Mouse (Mus musculus): ENCODE results near the gene Zfp84. TPM values are rescaled to one million over a fixed set of nuclear protein-coding genes. Genes with fewer than 3 reads are reported as not detected.
A peak's percentile ranks its signal among the peaks of the same experiment; 100 is the strongest.
"Not testable (repeated sequence)": the region's sequence is repeated elsewhere in the genome, so short reads cannot be mapped to it uniquely, and the experiment has no call there.

Zfp84 gene
- 1 to 10 TPM; 5.8 to 6.8 TPM for total RNA-seq (2021)
- long read RNA-seq, experiment 1, full-length matches to known transcripts: 1 of 1 reads
- long read RNA-seq, experiment 1, partial matches to known transcripts: 0 of 1 reads
- long read RNA-seq, experiment 1, other reads (novel, unspliced or antisense): 0 of 1 reads
- long read RNA-seq, experiment 2, full-length matches to known transcripts: 5 of 8 reads
- long read RNA-seq, experiment 2, partial matches to known transcripts: 0 of 8 reads
- long read RNA-seq, experiment 2, other reads (novel, unspliced or antisense): 3 of 8 reads

GRCm38 (mm10) chr7:29768090-29768900 is at the start of gene Zfp84:
Gene Zfp84 (plus strand): TSS chr7:29768552.
- intact Hi-C loops (cut with DNase I): loop anchor here (5.0 kb wide), 1 partner anchor 49 kb away; the partner anchor contains the start of gene Zfp790
- DNase-seq: peak; percentile 75 to 76

DNA sequence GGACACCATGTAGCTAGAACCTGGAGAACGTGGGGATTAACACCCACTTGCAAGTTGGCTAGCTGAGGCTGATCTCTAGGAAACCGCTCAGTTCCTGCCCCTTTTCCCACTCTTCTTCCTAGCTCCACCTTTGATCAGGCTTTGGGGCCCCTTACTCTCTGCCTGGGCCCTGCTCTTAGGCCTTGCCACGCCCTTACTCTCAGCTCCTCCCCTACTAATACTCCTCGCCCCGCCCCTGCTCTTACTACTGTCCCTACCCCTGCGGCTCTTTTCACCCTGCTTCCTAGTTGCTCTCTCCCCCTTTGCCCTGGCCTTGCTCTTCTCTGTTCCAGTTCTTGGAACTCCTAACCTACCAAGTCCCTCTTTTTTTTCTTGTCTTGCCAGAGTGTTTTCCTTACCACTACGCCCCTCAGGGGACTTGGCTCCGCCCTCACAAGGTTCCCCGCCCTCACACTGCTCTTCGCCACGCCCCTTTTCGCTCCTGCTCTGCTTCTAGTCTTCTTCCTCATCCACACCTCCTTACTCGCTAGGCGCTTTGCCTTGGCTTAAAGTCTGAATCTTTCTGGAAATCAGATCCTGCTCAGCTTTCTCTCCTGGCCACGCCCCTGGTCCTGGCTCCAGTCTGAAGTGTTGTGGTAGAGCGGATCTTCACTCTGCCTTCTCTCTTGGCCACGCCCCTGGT is 42.8 kb upstream of the Zfp84 start:
- intact Hi-C loops (cut with DNase I); DNase-seq: not testable (repeated sequence)

- intact Hi-C loops (cut with DNase I); DNase-seq: not testable (repeated sequence)
Observed at GRCm38 (mm10) chr7:29726860-29727259, 41.5 kb upstream of the Zfp84 start, which contains the start of gene Catsperg2. Gene Catsperg2 (minus strand): TSS chr7:29727032.

DNA sequence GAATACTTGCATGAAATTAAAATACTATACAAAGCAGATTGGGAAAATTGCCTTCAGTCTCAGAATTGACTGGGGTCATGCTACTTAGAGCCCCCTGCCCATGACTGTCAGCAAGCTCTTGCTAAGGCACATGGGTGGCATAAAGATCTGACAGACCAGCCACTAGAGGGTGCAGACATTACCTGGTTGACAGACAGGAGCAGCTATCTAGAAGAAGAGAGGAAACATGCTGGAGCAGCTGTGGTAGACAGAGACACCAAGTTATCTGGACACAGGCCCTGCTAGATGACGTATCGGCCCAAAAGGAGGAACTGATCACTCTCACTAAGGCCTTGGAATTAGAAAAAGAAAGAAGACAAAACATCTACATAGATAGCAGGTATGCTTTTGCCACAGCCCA is 40.3 kb upstream of the Zfp84 start:
- intact Hi-C loops (cut with DNase I): no loop called here

DNA sequence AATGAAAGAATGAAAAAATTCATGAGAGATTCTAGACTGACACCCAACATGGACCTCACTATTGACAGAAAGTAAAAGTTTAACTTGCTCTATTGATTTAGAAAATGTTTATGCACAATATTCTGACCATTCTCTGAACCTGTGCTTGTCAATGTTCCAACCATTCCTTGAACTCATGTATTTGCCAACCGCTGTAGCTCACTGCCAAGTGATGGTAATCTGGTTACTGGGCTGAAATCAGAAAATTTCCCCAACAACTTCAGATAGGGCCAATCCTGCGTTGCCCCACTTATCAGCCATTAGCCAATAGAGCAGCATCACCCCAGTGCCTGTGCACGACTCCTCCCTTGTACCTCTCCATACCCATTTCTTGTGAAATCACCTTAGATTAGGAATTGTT is 26.1 kb upstream of the Zfp84 start:
- intact Hi-C loops (cut with DNase I): no loop called here

More for the DNA sequence above, 40.3 kb upstream of the Zfp84 start:
- no peak for DNase-seq

DNA sequence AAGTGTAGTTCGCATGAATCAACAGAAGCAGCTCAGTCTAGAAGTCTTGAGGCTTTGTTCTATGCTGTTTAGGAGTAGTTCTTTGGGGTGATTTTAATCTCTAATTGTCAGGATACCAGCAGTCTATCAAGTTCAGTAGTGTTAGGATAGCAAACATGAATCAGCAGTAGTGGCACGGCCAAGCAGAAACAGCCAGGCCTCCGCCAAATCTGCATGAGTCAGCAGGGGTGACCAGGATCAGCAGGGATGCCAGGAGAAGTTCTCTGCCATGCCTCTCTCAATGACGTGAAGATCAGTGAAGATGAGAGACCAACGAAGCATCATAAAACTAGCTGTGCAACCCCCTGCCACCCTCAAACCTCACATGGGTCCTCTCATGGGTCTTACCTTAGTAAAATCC is 7.9 kb upstream of the Zfp84 start:
- no peak for DNase-seq
- intact Hi-C loops (cut with DNase I): no loop called here

More for the DNA sequence above, 26.1 kb upstream of the Zfp84 start:
- no peak for DNase-seq

DNA sequence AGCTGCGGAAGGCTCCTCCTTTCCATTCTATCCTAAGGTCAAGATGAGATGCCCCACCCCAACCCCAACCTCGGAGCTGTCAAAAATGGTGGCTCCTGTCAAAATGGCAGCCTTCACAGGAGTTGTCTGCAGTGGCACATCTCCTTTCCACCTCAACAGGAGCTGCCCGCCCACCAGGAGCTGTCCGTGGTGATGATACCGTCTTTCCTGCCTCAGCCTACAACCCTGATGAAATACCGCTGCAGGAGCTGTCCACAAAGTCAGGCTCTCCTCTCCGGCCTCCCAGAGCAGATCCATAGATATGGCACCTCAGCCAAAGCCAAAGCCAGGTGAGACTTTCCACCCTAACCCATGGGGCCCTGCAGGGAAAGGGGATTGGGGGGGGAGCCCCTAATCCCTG is 3.6 kb upstream of the Zfp84 start:
- DNase-seq: no peak
- intact Hi-C loops (cut with DNase I): loop anchor here (5.0 kb wide), 1 partner anchor 53 kb away; the partner anchor contains the start of gene Zfp790

DNA sequence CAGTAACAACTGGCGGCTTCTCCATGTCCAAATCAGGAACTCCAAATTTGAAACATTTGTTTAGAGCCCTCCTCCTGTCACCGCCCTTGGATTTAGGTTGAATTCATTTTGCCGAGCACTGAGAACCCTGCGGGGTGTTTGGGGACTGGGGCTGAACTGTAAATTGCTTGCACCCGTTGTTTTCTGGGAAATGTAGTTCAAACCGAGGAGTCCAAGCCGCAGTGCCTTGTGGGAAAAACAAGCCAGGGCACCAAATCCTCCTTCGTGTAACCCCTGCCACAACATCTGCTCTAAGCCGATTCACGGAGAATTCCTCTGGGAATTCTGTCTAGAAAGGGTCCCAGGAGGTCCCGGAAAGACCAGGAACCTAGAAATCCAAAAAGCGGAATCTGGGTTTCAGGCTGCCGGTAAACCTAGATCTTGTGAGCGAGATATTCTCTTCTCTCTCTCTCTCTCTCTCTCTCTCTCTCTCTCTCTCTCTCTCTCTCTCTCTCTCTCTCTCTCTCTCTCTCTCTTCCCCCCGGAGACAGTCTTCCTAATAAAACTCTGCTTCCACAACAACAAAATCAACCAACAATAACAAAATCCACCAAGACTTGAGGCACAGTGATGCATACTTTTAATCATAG is 1.2 kb upstream of the Zfp84 start:
- intact Hi-C loops (cut with DNase I): loop anchor here (5.0 kb wide), 1 partner anchor 50 kb away; the partner anchor contains the start of gene Zfp790
- peak; percentile 71 to 73 for DNase-seq

- intact Hi-C loops (cut with DNase I): loop anchor here (5.0 kb wide), 1 partner anchor 48 kb away; the partner anchor contains the start of gene Zfp790
- no peak for DNase-seq
Observed at GRCm38 (mm10) chr7:29768980-29769379, 628 bp downstream of the Zfp84 start.

DNA sequence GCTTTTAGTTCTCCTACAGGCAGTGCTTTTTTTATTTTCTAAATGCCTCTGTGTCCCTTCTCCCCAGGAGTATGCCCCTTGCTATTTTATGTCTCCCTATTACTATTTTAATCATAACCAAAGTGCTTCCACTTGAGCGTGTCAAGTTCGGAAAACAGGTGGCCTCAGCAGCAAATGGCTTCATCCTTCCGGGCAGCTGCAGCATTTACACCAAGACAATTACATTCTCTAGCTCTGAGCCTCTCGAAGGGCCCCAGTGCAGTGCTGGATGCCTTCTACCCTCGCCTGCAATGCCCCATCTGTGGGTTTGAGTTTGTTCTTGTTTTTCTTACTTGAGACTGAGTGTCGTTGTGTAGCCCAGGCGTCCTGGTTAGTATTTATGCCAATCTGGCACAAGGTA is 5.2 kb downstream of the Zfp84 start:
- intact Hi-C loops (cut with DNase I): loop anchor here (5.0 kb wide), 1 partner anchor 281 kb away; no protein-coding TSS in a partner anchor
- DNase-seq: no peak

DNA sequence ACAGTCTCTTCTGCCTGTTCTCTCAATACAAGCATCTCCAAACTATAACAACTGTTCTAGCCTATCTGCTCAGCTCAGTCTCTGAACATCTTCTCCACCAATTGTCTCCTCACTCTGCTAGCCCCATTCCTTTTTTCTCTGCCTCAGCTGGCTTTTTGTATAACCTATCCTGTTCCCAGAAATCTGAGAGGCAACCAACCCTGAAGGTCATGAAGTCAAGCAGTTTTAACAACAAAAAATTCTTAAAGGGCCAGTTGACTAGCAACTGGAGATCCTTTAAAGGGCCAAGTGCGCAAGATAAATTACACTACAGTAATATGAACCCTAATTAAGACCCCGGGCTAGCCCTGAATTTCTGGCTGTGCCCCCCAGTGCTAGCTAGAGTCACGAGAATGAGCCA is 6.0 kb downstream of the Zfp84 start:
- intact Hi-C loops (cut with DNase I): loop anchor here (5.0 kb wide), 1 partner anchor 282 kb away; no protein-coding TSS in a partner anchor
- DNase-seq: no peak

- intact Hi-C loops (cut with DNase I): no loop called here
Observed at GRCm38 (mm10) chr7:29776568-29776967, 8.2 kb downstream of the Zfp84 start.

DNA sequence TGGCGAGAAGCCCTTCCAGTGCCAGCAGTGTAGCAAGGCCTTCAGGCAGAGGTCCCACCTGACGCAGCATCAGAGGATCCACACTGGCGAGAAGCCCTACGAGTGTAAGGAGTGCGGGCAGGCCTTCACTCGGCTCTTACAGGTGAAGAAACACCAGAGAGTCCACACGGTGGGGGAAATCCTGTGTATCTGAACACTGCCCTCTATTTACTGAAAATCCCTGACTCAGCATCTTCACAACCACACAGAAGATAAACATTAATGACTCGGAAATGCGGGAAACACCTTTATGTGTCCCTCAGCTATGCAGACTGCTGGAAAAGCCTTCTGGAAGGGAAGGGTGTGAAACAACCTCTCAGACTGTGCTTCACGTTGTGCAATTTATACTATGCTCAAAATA is 9.0 kb downstream of the Zfp84 start:
- DNase-seq: no peak
- intact Hi-C loops (cut with DNase I): no loop called here

More at GRCm38 (mm10) chr7:29776568-29776967, 8.2 kb downstream of the Zfp84 start:
- DNase-seq: no peak

DNA sequence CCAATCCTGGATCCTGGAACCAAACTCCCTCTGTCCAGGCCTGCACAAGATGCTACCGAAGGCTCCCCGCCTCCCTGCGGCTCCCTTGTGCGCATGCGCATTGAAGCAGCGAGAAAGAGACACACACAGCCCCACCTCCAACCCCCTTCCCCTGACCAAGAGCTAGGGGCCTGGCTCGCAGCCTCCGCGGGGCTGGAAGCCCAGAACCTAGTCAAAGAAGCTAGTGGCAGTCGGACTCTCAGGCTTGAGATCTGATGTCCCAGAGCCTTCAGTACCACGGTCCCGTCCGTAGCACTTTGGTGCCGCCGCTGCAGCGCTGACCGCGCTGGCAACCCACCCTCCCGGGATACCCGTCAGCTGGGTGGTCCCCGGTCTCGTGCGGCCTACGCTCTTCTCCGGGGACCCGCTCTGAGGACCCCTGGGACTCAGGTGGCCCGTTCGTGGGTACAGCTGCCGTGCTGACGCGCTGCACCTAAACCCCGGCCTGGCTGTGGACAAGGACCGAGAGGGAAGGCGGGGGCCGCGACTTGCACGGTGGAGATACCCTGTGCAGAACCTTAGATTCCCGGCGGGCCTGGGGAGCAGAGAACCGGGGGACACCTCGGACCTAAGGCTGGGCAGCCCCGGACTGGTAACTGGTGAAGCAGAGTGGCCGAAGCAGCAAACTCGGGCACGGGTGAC is 15.7 kb downstream of the Zfp84 start, which contains the start of gene Zfp30:
Gene Zfp30 (plus strand): TSS at position 128 of the 681 bp plus-strand sequence.
- peak; percentile 73 to 75 for DNase-seq
- intact Hi-C loops (cut with DNase I): loop anchor here (5.0 kb wide), 1 partner anchor 33 kb away; the partner anchor contains the start of gene Zfp790

GRCm38 (mm10) chr7:29785023-29785422 is 16.7 kb downstream of the Zfp84 start:
- no peak for DNase-seq

GRCm38 (mm10) chr7:29785888-29786287 is 17.5 kb downstream of the Zfp84 start:
- DNase-seq: no peak
- intact Hi-C loops (cut with DNase I): no loop called here

More at GRCm38 (mm10) chr7:29785023-29785422, 16.7 kb downstream of the Zfp84 start:
- intact Hi-C loops (cut with DNase I): no loop called here

DNA sequence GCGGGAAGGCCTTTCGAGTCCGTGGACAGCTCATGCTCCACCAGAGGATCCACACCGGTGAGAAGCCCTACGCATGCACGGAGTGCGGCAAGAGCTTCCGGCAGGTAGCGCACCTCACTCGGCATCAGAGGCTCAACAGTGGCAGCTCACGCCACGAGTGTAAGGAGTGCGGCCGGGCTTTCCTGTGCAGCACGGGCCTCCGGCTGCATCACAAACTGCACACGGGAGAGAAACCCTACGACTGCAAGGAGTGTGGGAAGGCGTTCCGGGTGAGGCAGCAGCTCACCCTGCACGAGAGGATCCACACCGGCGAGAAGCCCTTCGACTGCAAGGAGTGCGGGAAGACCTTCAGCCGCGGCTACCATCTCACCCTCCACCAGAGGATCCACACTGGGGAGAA is 24.6 kb downstream of the Zfp84 start:
- no peak for DNase-seq

DNA sequence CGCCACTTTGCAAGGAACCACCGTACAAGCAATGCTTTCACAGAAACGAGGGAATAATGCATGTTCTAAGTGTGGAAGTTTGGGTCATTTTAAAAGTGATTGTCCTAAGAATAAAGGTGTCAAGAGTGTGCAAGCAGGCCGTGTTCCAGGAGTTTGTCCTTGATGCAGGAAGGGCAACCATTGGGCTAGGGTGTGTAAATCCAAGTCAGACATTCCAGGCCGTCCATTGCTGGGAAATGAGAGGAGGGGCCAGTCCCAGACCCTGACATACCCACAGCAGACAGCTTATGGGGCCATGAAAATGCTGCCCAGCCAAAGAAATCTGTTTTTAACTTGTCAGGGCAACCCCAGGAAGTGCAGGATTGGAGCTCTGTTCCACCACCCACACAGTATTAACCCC is 38.7 kb downstream of the Zfp84 start:
- intact Hi-C loops (cut with DNase I): no loop called here

More for the DNA sequence above, 24.6 kb downstream of the Zfp84 start:
- intact Hi-C loops (cut with DNase I): no loop called here

GRCm38 (mm10) chr7:29812244-29812643 is 43.9 kb downstream of the Zfp84 start:
- intact Hi-C loops (cut with DNase I): no loop called here
- DNase-seq: no peak

More for the DNA sequence above, 38.7 kb downstream of the Zfp84 start:
- DNase-seq: no peak
